Comparison of ENCODE assay signal across 9 mouse cellular contexts in genomic region chr2:130564063-130564462, GRCm38 (mm10). TPM values are rescaled to one million over a fixed set of nuclear protein-coding genes. Genes with fewer than 3 reads are reported as not detected.
DNase-seq lines count a peak whose midpoint lies in the region; ATAC-seq and TF ChIP-seq lines count a peak whose summit lies in the region.
"Had no signal": no experiment of that assay in that cellular context is flagged by ENCODE, and none has a peak within 500 bp of the region (broad histone marks: within the 10 kb centered on the region; RNA-seq: fewer than 3 reads in every experiment).

No protein-coding gene starts in this region.

- no peak for TF ChIP-seq EP300 in liver, embryonic 14.5 days (IDR thresholded peaks at IDR 0.05; ENCODE audit: low read depth)

- 0 out of 2 replicates have a peak, but pooled peaks cover 2% of the 10 kb centered on the region for H3K4me1 ChIP-seq in neural tube, embryonic 11.5 days (ENCODE audit: control insufficient read depth, insufficient read depth, low read length)
- peaks cover 23% of the 10 kb centered on the region for H3K4me1 ChIP-seq in forebrain, embryonic 15.5 days
- peaks cover 3 to 11% of the 10 kb centered on the region in 2 experiments; a peak in 3 of 4 replicates for H3K4me1 ChIP-seq in liver, embryonic 14.5 days (replicated peaks; ENCODE audit: control insufficient read depth in 2 of 2, insufficient read depth in 2 of 2, low read length in 1 of 2)

- ATAC-seq in frontal cortex, adult (ENCODE audit: low TSS enrichment), result 0 out of 2 replicates have a peak, but pooled peaks have one; percentile 1
- ATAC-seq in neural tube, embryonic 11.5 days (ENCODE audit: insufficient read depth, low FRiP score, low TSS enrichment), result peak; percentile 29
- ATAC-seq in forebrain, embryonic 15.5 days (replicated peaks), result peak; percentile 24
- ATAC-seq in liver, embryonic 14.5 days (ENCODE audit: insufficient read depth), result no peak

- peaks cover 2% of the 10 kb centered on the region; the same call in 1 of the 2 replicates for H3K36me3 ChIP-seq in neural tube, embryonic 11.5 days (ENCODE audit: control insufficient read depth, insufficient read depth, low read length)
- H3K36me3 ChIP-seq in forebrain, embryonic 15.5 days, result peaks cover 14% of the 10 kb centered on the region
- peaks cover 3% of the 10 kb centered on the region; the same call in 1 of the 2 replicates for H3K36me3 ChIP-seq in liver, embryonic 14.5 days (replicated peaks; ENCODE audit: control insufficient read depth, insufficient read depth, low read depth)

- no peak for TF ChIP-seq CTCF in liver, embryonic 14.5 days (IDR thresholded peaks at IDR 0.05; ENCODE audit: low read depth)

- no peak for DNase-seq in frontal cortex, postnatal 36 days (ENCODE audit: low spot score in 2 of 2)
- no peak for DNase-seq in neural tube, embryonic 11.5 days (ENCODE audit: low spot score)
- no peak for DNase-seq in neural tube, embryonic 10.5 days (ENCODE audit: extremely low spot score, low spot score)
- DNase-seq in liver, embryonic 14.5 days (ENCODE audit: low read depth in 3 of 3, low spot score in 3 of 3), result no peak
- DNase-seq in T-cell, adult 2 months (ENCODE audit: low spot score), result no peak
- no peak for DNase-seq in embryo, embryonic 10 days (ENCODE audit: low spot score)

- H3K4me3 ChIP-seq in neural tube, embryonic 11.5 days (ENCODE audit: low read depth, low read length), result peak overlapping the region; percentile 91
- H3K4me3 ChIP-seq in forebrain, embryonic 15.5 days, result peak overlapping the region; percentile 92
- H3K4me3 ChIP-seq in liver, embryonic 14.5 days (ENCODE audit: insufficient read depth in 1 of 2, low read depth in 2 of 2, low read length in 2 of 2), result peak overlapping the region; percentile 63 to 75

- peak overlapping the region; percentile 80 for H3K4me2 ChIP-seq in neural tube, embryonic 11.5 days (ENCODE audit: low read depth)
- peak overlapping the region; percentile 73 for H3K4me2 ChIP-seq in forebrain, embryonic 15.5 days (replicated peaks)
- peak overlapping the region; percentile 82 for H3K4me2 ChIP-seq in liver, embryonic 14.5 days (ENCODE audit: low read depth)

- H3K9ac ChIP-seq in neural tube, embryonic 11.5 days (ENCODE audit: low read length), result peak overlapping the region; percentile 83
- H3K9ac ChIP-seq in forebrain, embryonic 15.5 days (replicated peaks), result peak overlapping the region; percentile 74
- peak overlapping the region; percentile 74 for H3K9ac ChIP-seq in liver, embryonic 14.5 days (replicated peaks)

- H3K9me3 ChIP-seq in neural tube, embryonic 11.5 days (ENCODE audit: control insufficient read depth, low read length), result no peaks in the 10 kb centered on the region
- no peaks in the 10 kb centered on the region for H3K9me3 ChIP-seq in forebrain, embryonic 15.5 days
- no peaks in the 10 kb centered on the region for H3K9me3 ChIP-seq in liver, embryonic 14.5 days (ENCODE audit: control insufficient read depth, low read length)

- H3K27ac ChIP-seq in neural tube, embryonic 11.5 days (ENCODE audit: low read depth, low read length), result no peak overlapping the region
- H3K27ac ChIP-seq in forebrain, embryonic 15.5 days (replicated peaks), result 0 out of 2 replicates have a peak overlapping the region, but pooled peaks have one; percentile 57
- no peak overlapping the region for H3K27ac ChIP-seq in liver, embryonic 14.5 days

- WGBS in neural tube, embryonic 11.5 days, result 0% methylated on average over 22 of the region's 23 CpGs
- WGBS in forebrain, embryonic 15.5 days, result under 1% methylated on average over 23 of the region's 23 CpGs
- WGBS in liver, embryonic 14.5 days (ENCODE audit: insufficient replicate concordance), result under 1% methylated on average over 23 of the region's 23 CpGs

- H3K27me3 ChIP-seq in neural tube, embryonic 11.5 days (ENCODE audit: control insufficient read depth, insufficient read depth, low read length), result no peaks in the 10 kb centered on the region
- no peaks in the 10 kb centered on the region for H3K27me3 ChIP-seq in forebrain, embryonic 15.5 days
- no peaks in the 10 kb centered on the region for H3K27me3 ChIP-seq in liver, embryonic 14.5 days (ENCODE audit: control insufficient read depth, insufficient read depth, low read length)

RNA-seq across cellular contexts. Expression of gene Mrps26, which starts 0.5 kb away (rescaled TPM):
- polyA plus RNA-seq in neural tube, embryonic 11.5 days (2014; fragmentation: Nextera tagmentation; extraction: Ambion mirVana), result 77.0 and 85.8 TPM in 2 replicates
- polyA plus RNA-seq in forebrain, embryonic 15.5 days (2015; fragmentation: Nextera tagmentation; extraction: Ambion mirVana), result 77.8 and 82.3 TPM in 2 replicates
- 22.9 and 24.8 TPM in 2 replicates for polyA plus RNA-seq in liver, embryonic 14.5 days (2012; rRNA removed)
- 48.3 and 48.4 TPM in 2 replicates for polyA plus RNA-seq in liver, embryonic 14.5 days (2014; fragmentation: Nextera tagmentation; extraction: Ambion mirVana)

RNA-seq across cellular contexts. Expression of gene Oxt, which starts 11.9 kb away (rescaled TPM):
- 0.48 TPM in 1 of 2 replicates, not detected in the other for polyA plus RNA-seq in neural tube, embryonic 11.5 days (2014; fragmentation: Nextera tagmentation; extraction: Ambion mirVana)
- 1.4 and 2.6 TPM in 2 replicates for polyA plus RNA-seq in forebrain, embryonic 15.5 days (2015; fragmentation: Nextera tagmentation; extraction: Ambion mirVana)
- polyA plus RNA-seq in liver, embryonic 14.5 days (2012; rRNA removed), result not detected in 2 replicates
- not detected in 2 replicates for polyA plus RNA-seq in liver, embryonic 14.5 days (2014; fragmentation: Nextera tagmentation; extraction: Ambion mirVana)
- polyA plus RNA-seq: gonadal fat pad, adult 2 months had no signal

RNA-seq across cellular contexts. Expression of gene Avp, which starts 18.3 kb away (rescaled TPM):
- polyA plus RNA-seq in neural tube, embryonic 11.5 days (2014; fragmentation: Nextera tagmentation; extraction: Ambion mirVana), result not detected in 2 replicates
- 5.4 and 49.3 TPM in 2 replicates for polyA plus RNA-seq in forebrain, embryonic 15.5 days (2015; fragmentation: Nextera tagmentation; extraction: Ambion mirVana)
- not detected in 2 replicates for polyA plus RNA-seq in liver, embryonic 14.5 days (2012; rRNA removed)
- polyA plus RNA-seq in liver, embryonic 14.5 days (2014; fragmentation: Nextera tagmentation; extraction: Ambion mirVana), result not detected in 2 replicates
- polyA plus RNA-seq: gonadal fat pad, adult 2 months had no signal
